Mouse (Mus musculus): ENCODE data around the gene Cd209f. TPM values are rescaled to one million over a fixed set of nuclear protein-coding genes. Genes with fewer than 3 reads are reported as not detected.

Cd209f gene
- polyA plus RNA-seq, 1 experiment from 2014 or later = 0.25 TPM

Other genes with a start within 250 kb of the Cd209f start
- gene Cd209d, start 227.3 kb downstream of the Cd209f start, polyA plus RNA-seq (2014; fragmentation: Nextera tagmentation; extraction: Ambion mirVana) = not detected in 2 replicates
- not detected in 2 replicates for gene Cd209b, start 179.0 kb downstream of the Cd209f start, polyA plus RNA-seq (2014; fragmentation: Nextera tagmentation; extraction: Ambion mirVana)
- gene Cd209c, start 151.1 kb downstream of the Cd209f start, polyA plus RNA-seq (2014; fragmentation: Nextera tagmentation; extraction: Ambion mirVana) = 0.14 and 0.51 TPM in 2 replicates
- gene Cd209g, start 28.3 kb upstream of the Cd209f start, polyA plus RNA-seq (2014; fragmentation: Nextera tagmentation; extraction: Ambion mirVana) = not detected in 2 replicates
- gene Evi5l, start 60.7 kb upstream of the Cd209f start, polyA plus RNA-seq (2014; fragmentation: Nextera tagmentation; extraction: Ambion mirVana) = 45.9 and 70.0 TPM in 2 replicates
- gene Prr36, start 111.6 kb upstream of the Cd209f start, polyA plus RNA-seq (2014; fragmentation: Nextera tagmentation; extraction: Ambion mirVana) = 25.3 and 38.7 TPM in 2 replicates
- gene Lrrc8e, start 121.0 kb upstream of the Cd209f start, polyA plus RNA-seq (2014; fragmentation: Nextera tagmentation; extraction: Ambion mirVana) = not detected in 2 replicates
- gene Map2k7, start 132.9 kb upstream of the Cd209f start, polyA plus RNA-seq (2014; fragmentation: Nextera tagmentation; extraction: Ambion mirVana) = 20.3 and 22.7 TPM in 2 replicates
- gene Gm49320, start 133.0 kb upstream of the Cd209f start, polyA plus RNA-seq (2014; fragmentation: Nextera tagmentation; extraction: Ambion mirVana) = 0.51 TPM in 1 of 2 replicates, not detected in the other
- gene Tgfbr3l, start 142.4 kb upstream of the Cd209f start, polyA plus RNA-seq (2014; fragmentation: Nextera tagmentation; extraction: Ambion mirVana) = 2.1 and 2.8 TPM in 2 replicates
- 59.9 and 81.8 TPM in 2 replicates for gene Snapc2, start 147.2 kb upstream of the Cd209f start, polyA plus RNA-seq (2014; fragmentation: Nextera tagmentation; extraction: Ambion mirVana)
- 236 and 302 TPM in 2 replicates for gene Ctxn1, start 153.4 kb upstream of the Cd209f start, polyA plus RNA-seq (2014; fragmentation: Nextera tagmentation; extraction: Ambion mirVana)
- gene Timm44, start 170.1 kb upstream of the Cd209f start, polyA plus RNA-seq (2014; fragmentation: Nextera tagmentation; extraction: Ambion mirVana) = 49.9 and 51.3 TPM in 2 replicates
- gene Ccl25, start 219.4 kb upstream of the Cd209f start, polyA plus RNA-seq (2014; fragmentation: Nextera tagmentation; extraction: Ambion mirVana) = 12.2 and 16.3 TPM in 2 replicates
- gene Elavl1, start 219.6 kb upstream of the Cd209f start, polyA plus RNA-seq (2014; fragmentation: Nextera tagmentation; extraction: Ambion mirVana) = 134 and 153 TPM in 2 replicates

Measured in forebrain, embryonic 14.5 days (tissue).